Mouse (Mus musculus) lung, postnatal 0 days (tissue): ENCODE results near the gene Smarcal1. TPM values are rescaled to one million over a fixed set of nuclear protein-coding genes. Genes with fewer than 3 reads are reported as not detected.

ENCODE experiments used
- ATAC-seq: fragments of 200-750 bp; cut with Nextera tagmentation; 2 replicates; pipeline ENCODE4 v1.8.0; 2017; ENCODE audit warnings: moderate library complexity
- DNase-seq: peaks from one replicate; pipeline ENCODE4 v3.0.0-alpha.2; 2016; ENCODE audit warnings: low spot score
- H3K27ac ChIP-seq: fragments of 300-500 bp; sonication (generic); 2 replicates; pipeline ENCODE4 v1.5.1; 2014; ENCODE audit warnings: antibody characterized with exemption, mild to moderate bottlenecking, low read length, mixed read lengths
- H3K27me3 ChIP-seq: fragments of 300-500 bp; sonication (generic); replicated peaks from 2 replicates; pipeline ENCODE4 v1.6.1; 2014; ENCODE audit warnings: low read length, mixed read lengths; ENCODE audit not compliant: insufficient read depth
- H3K36me3 ChIP-seq: fragments of 300-500 bp; sonication (generic); 2 replicates; pipeline ENCODE4 v1.6.1; 2014; ENCODE audit warnings: low read length, mixed read lengths; ENCODE audit not compliant: insufficient read depth
- H3K4me1 ChIP-seq: fragments of 300-500 bp; sonication (generic); 2 replicates; pipeline ENCODE4 v1.6.1; 2014; ENCODE audit warnings: antibody characterized with exemption, low read depth, low read length, mixed read lengths; ENCODE audit not compliant: insufficient read depth
- H3K4me2 ChIP-seq: fragments of 300-500 bp; sonication (generic); replicated peaks from 2 replicates; pipeline ENCODE4 v1.6.1; 2014; ENCODE audit warnings: low read depth, mild to moderate bottlenecking, low read length, moderate library complexity, mixed read lengths
- H3K4me3 ChIP-seq: fragments of 300-500 bp; sonication (generic); 2 replicates; pipeline ENCODE4 v1.5.1; 2014; ENCODE audit warnings: low read depth, low read length
- H3K9ac ChIP-seq: fragments of 300-500 bp; sonication (generic); replicated peaks from 2 replicates; pipeline ENCODE4 v1.6.1; 2014; ENCODE audit warnings: low read depth, mild to moderate bottlenecking
- H3K9me3 ChIP-seq: fragments of 300-500 bp; sonication (generic); 2 replicates; pipeline ENCODE4 v1.6.1; 2016; ENCODE audit warnings: low read length, mixed read lengths
- CTCF ChIP-seq: IDR thresholded peaks from 2 replicates; pipeline ENCODE4 v1.5.1; 2016; ENCODE audit warnings: antibody characterized with exemption, mild to moderate bottlenecking
- EP300 ChIP-seq: IDR thresholded peaks from 2 replicates; pipeline ENCODE4 v1.6.1; 2016; ENCODE audit warnings: antibody characterized with exemption, mild to moderate bottlenecking, control low read depth
- WGBS: fragments of 180-500 bp; shearing (Covaris S2); extraction: QIAGEN DNeasy Blood & Tissue Kit; methylation state at CpG from one replicate; pipeline ENCODE4 v1.1.7; 2014; 5-methylcytosine and 5-hydroxymethylcytosine counted together
- polyA plus RNA-seq: library from polyadenylated mRNA; unstranded; fragments of >200 nt; fragmentation: Nextera tagmentation; extraction: Ambion mirVana; gene quantifications from 2 replicates; pipeline ENCODE4 v1.2.1, GENCODE M21; 2015

The Smarcal1 gene
- polyA plus RNA-seq, 1 experiment from 2014 or later, result 8.8 TPM

GRCm38 (mm10) chr1:72595686-72596085 lies 12.6 kb downstream of the Smarcal1 start:
- Histone ChIP-seq H3K27ac (no peak overlapping the region), H3K9ac (no peak overlapping the region), H3K9me3 (no peaks in the 10 kb centered on the region), H3K27me3 (no peaks in the 10 kb centered on the region), H3K4me2 (no peak overlapping the region), H3K4me3 (no peak overlapping the region), H3K36me3 (peaks cover 9% of the 10 kb centered on the region), H3K4me1 (peaks cover 12% of the 10 kb centered on the region; the same call in 1 of the 2 replicates)
- DNase-seq (no peak), ATAC-seq (no peak)
- 93% methylated on average over 12 of the region's 12 CpGs for WGBS
- TF ChIP-seq EP300 (no peak), CTCF (no peak)

- no peak overlapping the region for H3K4me3 ChIP-seq
- no peak overlapping the region for H3K27ac ChIP-seq
- H3K27me3 ChIP-seq, result no peaks in the 10 kb centered on the region
- H3K9me3 ChIP-seq, result no peaks in the 10 kb centered on the region
- 86% methylated on average over 5 of the region's 5 CpGs for WGBS
- peaks cover 12% of the 10 kb centered on the region; the same call in 1 of the 2 replicates for H3K4me1 ChIP-seq
- H3K4me2 ChIP-seq, result no peak overlapping the region
- ATAC-seq (no peak), DNase-seq (no peak)
- peaks cover 10% of the 10 kb centered on the region for H3K36me3 ChIP-seq
- TF ChIP-seq CTCF, result no peak
- H3K9ac ChIP-seq, result no peak overlapping the region
These were observed 13.2 kb downstream of the Smarcal1 start for GRCm38 (mm10) chr1:72596231-72596630.

- WGBS, result 26% methylated on average over 21 of the region's 21 CpGs
- Histone ChIP-seq H3K4me2 (0 out of 2 replicates have a peak overlapping the region, but pooled peaks have one; percentile 20), H3K36me3 (peaks cover 7% of the 10 kb centered on the region), H3K9ac (no peak overlapping the region), H3K4me3 (no peak overlapping the region), H3K27me3 (no peaks in the 10 kb centered on the region), H3K27ac (peak overlapping the region; percentile 52), H3K9me3 (no peaks in the 10 kb centered on the region), H3K4me1 (peaks cover 8% of the 10 kb centered on the region; the same call in 1 of the 2 replicates)
- TF ChIP-seq CTCF, result no peak
- TF ChIP-seq EP300, result peak; percentile 88
- ATAC-seq (peak; percentile 87), DNase-seq (peak; percentile 79)
These were observed 16.4 kb downstream of the Smarcal1 start for GRCm38 (mm10) chr1:72599146-72600101.

GRCm38 (mm10) chr1:72600778-72601177 lies 17.7 kb downstream of the Smarcal1 start:
- WGBS, result 79% methylated on average over 5 of the region's 5 CpGs
- Histone ChIP-seq H3K27ac (no peak overlapping the region), H3K4me3 (no peak overlapping the region), H3K4me1 (peaks cover 8% of the 10 kb centered on the region; the same call in 1 of the 2 replicates), H3K4me2 (no peak overlapping the region), H3K9me3 (no peaks in the 10 kb centered on the region), H3K27me3 (no peaks in the 10 kb centered on the region), H3K9ac (no peak overlapping the region), H3K36me3 (peaks cover 7% of the 10 kb centered on the region)
- ATAC-seq (no peak), DNase-seq (no peak)
- no peak for TF ChIP-seq EP300
- TF ChIP-seq CTCF, result no peak

- no peak overlapping the region for H3K27ac ChIP-seq
- WGBS, result 81% methylated on average over 7 of the region's 7 CpGs
These were observed 18.2 kb downstream of the Smarcal1 start for GRCm38 (mm10) chr1:72601233-72601632.

GRCm38 (mm10) chr1:72602186-72602585 lies 19.1 kb downstream of the Smarcal1 start:
- ATAC-seq, result no peak
- peaks cover 4% of the 10 kb centered on the region for H3K36me3 ChIP-seq

More at GRCm38 (mm10) chr1:72601233-72601632, 18.2 kb downstream of the Smarcal1 start:
- H3K9ac ChIP-seq, result no peak overlapping the region
- peaks cover 4% of the 10 kb centered on the region for H3K36me3 ChIP-seq
- DNase-seq (no peak), ATAC-seq (no peak)
- H3K4me3 ChIP-seq, result no peak overlapping the region
- H3K4me1 ChIP-seq, result peaks cover 8% of the 10 kb centered on the region; the same call in 1 of the 2 replicates
- H3K4me2 ChIP-seq, result no peak overlapping the region
- H3K27me3 ChIP-seq, result no peaks in the 10 kb centered on the region
- no peak for TF ChIP-seq EP300
- TF ChIP-seq CTCF, result no peak
- no peaks in the 10 kb centered on the region for H3K9me3 ChIP-seq

More at GRCm38 (mm10) chr1:72602186-72602585, 19.1 kb downstream of the Smarcal1 start:
- 67% methylated on average over 5 of the region's 5 CpGs for WGBS
- Histone ChIP-seq H3K9me3 (no peaks in the 10 kb centered on the region), H3K27me3 (no peaks in the 10 kb centered on the region), H3K27ac (no peak overlapping the region), H3K4me2 (no peak overlapping the region), H3K9ac (no peak overlapping the region), H3K4me1 (peaks cover 8% of the 10 kb centered on the region; the same call in 1 of the 2 replicates), H3K4me3 (no peak overlapping the region)
- no peak for DNase-seq
- TF ChIP-seq CTCF, result no peak
- TF ChIP-seq EP300, result no peak
